Mouse (Mus musculus) bone marrow macrophage, adult 2 months (primary cell): ENCODE results near the gene Chrm3.

ENCODE experiments used
- CTCF ChIP-seq: IDR thresholded peaks from 2 replicates; pipeline ENCODE4 v1.5.1; 2012; ENCODE audit warnings: low read depth, mild to moderate bottlenecking, low read length, moderate library complexity
- POLR2A ChIP-seq: IDR thresholded peaks from 2 replicates; pipeline ENCODE4 v1.6.1; 2012; ENCODE audit warnings: mild to moderate bottlenecking, low read depth, low read length, borderline replicate concordance

- no peak for TF ChIP-seq CTCF
- no peak for TF ChIP-seq POLR2A
Measured at GRCm38 (mm10) chr13:10058993-10059392, 301.7 kb downstream of the Chrm3 start.
